Mouse (Mus musculus): ENCODE results near the gene Fam192a.

- no peak for TF ChIP-seq CTCF (IDR thresholded peaks at IDR 0.05; ENCODE audit: low read depth, low read length)
- no peak for TF ChIP-seq TAL1 (conservative IDR thresholded peaks at IDR 0.05; ENCODE audit: low read depth, low read length)
- no peak for TF ChIP-seq GATA2 (IDR thresholded peaks at IDR 0.05; ENCODE audit: borderline replicate concordance, low read depth, low read length)
Measured at GRCm38 (mm10) chr8:94534612-94535011, 67.2 kb downstream of the Fam192a start.

All from G1E (cell line).